ENCODE assay signal across 8 mouse cellular contexts in genomic region chr7:17055287-17055946, GRCm38 (mm10). TPM values are rescaled to one million over a fixed set of nuclear protein-coding genes. Genes with fewer than 3 reads are reported as not detected.
A peak's percentile ranks its signal among the peaks of the same experiment; 100 is the strongest.
DNase-seq lines count a peak whose midpoint lies in the region; ATAC-seq and TF ChIP-seq lines count a peak whose summit lies in the region.

No protein-coding gene starts in this region.

- H3K27me3 ChIP-seq in hindbrain, embryonic 16.5 days (replicated peaks; ENCODE audit: control insufficient read depth, insufficient read depth, low read length): no peaks in the 10 kb centered on the region; the same call in 1 of the 2 replicates
- H3K27me3 ChIP-seq in midbrain, embryonic 16.5 days (ENCODE audit: control insufficient read depth, insufficient read depth, low read depth, low read length): no peaks in the 10 kb centered on the region

- no peaks in the 10 kb centered on the region for H3K36me3 ChIP-seq in hindbrain, embryonic 16.5 days (ENCODE audit: control insufficient read depth, insufficient read depth, low read length)
- H3K36me3 ChIP-seq in midbrain, embryonic 16.5 days (ENCODE audit: control insufficient read depth, insufficient read depth, low read length): no peaks in the 10 kb centered on the region

- H3K9me3 ChIP-seq in hindbrain, embryonic 16.5 days (ENCODE audit: control insufficient read depth, low read length): no peaks in the 10 kb centered on the region
- no peaks in the 10 kb centered on the region for H3K9me3 ChIP-seq in midbrain, embryonic 16.5 days (replicated peaks; ENCODE audit: control insufficient read depth, low read length, poor library complexity, severe bottlenecking)

- H3K27ac ChIP-seq in layer of hippocampus, adult 2 months: peak overlapping the region; percentile 94; the same call in 1 of the 2 replicates
- H3K27ac ChIP-seq in hindbrain, embryonic 16.5 days (ENCODE audit: low read depth, low read length): no peak overlapping the region
- no peak overlapping the region for H3K27ac ChIP-seq in midbrain, embryonic 16.5 days (ENCODE audit: low read length)

- 88% methylated on average over 4 of the region's 4 CpGs for WGBS in hindbrain, embryonic 16.5 days
- WGBS in midbrain, embryonic 16.5 days: 86% methylated on average over 4 of the region's 4 CpGs

- peak overlapping the region; percentile 76 for H3K4me3 ChIP-seq in layer of hippocampus, adult 2 months
- H3K4me3 ChIP-seq in hindbrain, embryonic 16.5 days (ENCODE audit: low read length): peak overlapping the region; percentile 54
- H3K4me3 ChIP-seq in midbrain, embryonic 16.5 days (ENCODE audit: low read depth, low read length): peak overlapping the region; percentile 51

- no peak for DNase-seq in layer of hippocampus, adult 2 months (ENCODE audit: low spot score in 2 of 2)
- DNase-seq in layer of hippocampus, adult 9-11 months: no peak
- DNase-seq in left cerebral cortex, postnatal 4 days: no peak
- no peak for DNase-seq in right cerebral cortex, postnatal 25 days
- no peak for DNase-seq in B cell, adult 2 months

- H3K4me1 ChIP-seq in hindbrain, embryonic 16.5 days (ENCODE audit: control insufficient read depth, insufficient read depth, low read depth, low read length): peaks cover 18% of the 10 kb centered on the region
- peaks cover 9% of the 10 kb centered on the region for H3K4me1 ChIP-seq in midbrain, embryonic 16.5 days (ENCODE audit: control insufficient read depth, insufficient read depth, low read length)

- peak overlapping the region; percentile 90 for H3K4me2 ChIP-seq in hindbrain, embryonic 16.5 days (ENCODE audit: low read length)
- peak overlapping the region; percentile 86 for H3K4me2 ChIP-seq in midbrain, embryonic 16.5 days (ENCODE audit: low read length)

- intact Hi-C loops in left cerebral cortex, postnatal 4 days (cut with DNase I): no loop called here

- no peak for TF ChIP-seq CTCF in layer of hippocampus, adult 2 months (conservative IDR thresholded peaks at IDR 0.05)

- peak overlapping the region; percentile 74 for H3K9ac ChIP-seq in hindbrain, embryonic 16.5 days (ENCODE audit: low read depth, low read length)
- H3K9ac ChIP-seq in midbrain, embryonic 16.5 days (ENCODE audit: low read depth, low read length): 0 out of 2 replicates have a peak overlapping the region, but pooled peaks have one; percentile 73

- 0 out of 2 replicates have a peak, but pooled peaks have one; percentile 11 for ATAC-seq in erythroblast, adult 5-6 weeks (replicated peaks; ENCODE audit: low FRiP score, poor library complexity, severe bottlenecking)
- ATAC-seq in hindbrain, embryonic 16.5 days: no peak
- ATAC-seq in midbrain, embryonic 16.5 days: no peak; the same call in none of the 2 replicates

RNA-seq across cellular contexts. Expression of gene Hif3a, which starts 6.8 kb away (rescaled TPM):
- total RNA-seq in layer of hippocampus, adult 2 months (2021): 10 to 100 TPM; 16.0 to 16.6 TPM
- total RNA-seq in erythroblast, adult 5-6 weeks (2015; ENCODE audit: low replicate concordance): 0.42 and 0.58 TPM in 2 replicates
- 0.17 TPM in 1 of 2 replicates, not detected in the other for total RNA-seq in erythroblast, adult 5-6 weeks (2017; ENCODE audit: low replicate concordance)
- 6.9 and 8.9 TPM in 2 replicates for polyA plus RNA-seq in hindbrain, embryonic 16.5 days (2015; fragmentation: Nextera tagmentation; extraction: Ambion mirVana)
- 4.0 and 5.7 TPM in 2 replicates for polyA plus RNA-seq in midbrain, embryonic 16.5 days (2015; fragmentation: Nextera tagmentation; extraction: Ambion mirVana)
- 1 to 10 TPM; 6.7 to 7.9 TPM for total RNA-seq in left cerebral cortex, postnatal 4 days (2021)

RNA-seq across cellular contexts. Expression of gene Psg16, which starts 18.4 kb away (rescaled TPM):
- total RNA-seq in layer of hippocampus, adult 2 months (2021): 1 to 10 TPM; 3.5 to 4.1 TPM
- total RNA-seq in erythroblast, adult 5-6 weeks (2015; ENCODE audit: low replicate concordance): not detected in 2 replicates
- total RNA-seq in erythroblast, adult 5-6 weeks (2017; ENCODE audit: low replicate concordance): not detected in 2 replicates
- 5.0 and 5.6 TPM in 2 replicates for polyA plus RNA-seq in hindbrain, embryonic 16.5 days (2015; fragmentation: Nextera tagmentation; extraction: Ambion mirVana)
- polyA plus RNA-seq in midbrain, embryonic 16.5 days (2015; fragmentation: Nextera tagmentation; extraction: Ambion mirVana): 5.7 and 7.2 TPM in 2 replicates
- total RNA-seq in left cerebral cortex, postnatal 4 days (2021): 1 to 10 TPM; 5.2 to 6.8 TPM

RNA-seq across cellular contexts. Expression of gene Ppp5c, which starts 27.7 kb away (rescaled TPM):
- total RNA-seq in layer of hippocampus, adult 2 months (2021): 100 to 1,000 TPM; 148 to 155 TPM
- 14.0 and 21.3 TPM in 2 replicates for total RNA-seq in erythroblast, adult 5-6 weeks (2015; ENCODE audit: low replicate concordance)
- 10.6 and 18.9 TPM in 2 replicates for total RNA-seq in erythroblast, adult 5-6 weeks (2017; ENCODE audit: low replicate concordance)
- polyA plus RNA-seq in hindbrain, embryonic 16.5 days (2015; fragmentation: Nextera tagmentation; extraction: Ambion mirVana): 132 and 138 TPM in 2 replicates
- polyA plus RNA-seq in midbrain, embryonic 16.5 days (2015; fragmentation: Nextera tagmentation; extraction: Ambion mirVana): 118 and 127 TPM in 2 replicates
- total RNA-seq in left cerebral cortex, postnatal 4 days (2021): 100 to 1,000 TPM; 110 to 120 TPM

Comparison
In these comparisons a context has a peak if more than half of its experiments do, and no peak if none do; other contexts are left out.
1. RNA of gene Hif3a, which starts 6.8 kb away (total RNA-seq): 16.0 to 16.6 TPM in layer of hippocampus, adult 2 months and 6.7 to 7.9 TPM in left cerebral cortex, postnatal 4 days; 0.17 to 0.58 TPM in erythroblast, adult 5-6 weeks; every median in the first group is over 4 times any median in the second.
2. RNA of gene Psg16, which starts 18.4 kb away (total RNA-seq): 5.2 to 6.8 TPM in left cerebral cortex, postnatal 4 days and 3.5 to 4.1 TPM in layer of hippocampus, adult 2 months; not detected in erythroblast, adult 5-6 weeks; every median in the first group is over 4 times any median in the second.
3. RNA of gene Ppp5c, which starts 27.7 kb away (total RNA-seq): 148 to 155 TPM in layer of hippocampus, adult 2 months and 110 to 120 TPM in left cerebral cortex, postnatal 4 days; 10.6 to 21.3 TPM in erythroblast, adult 5-6 weeks; every median in the first group is over 4 times any median in the second.
4. Peak in every context shown above with its lines, with median percentiles within 50 percentile points of each other: H3K4me3 ChIP-seq.